Comparison of ENCODE assay signal across 20 mouse cellular contexts in the genomic region with DNA sequence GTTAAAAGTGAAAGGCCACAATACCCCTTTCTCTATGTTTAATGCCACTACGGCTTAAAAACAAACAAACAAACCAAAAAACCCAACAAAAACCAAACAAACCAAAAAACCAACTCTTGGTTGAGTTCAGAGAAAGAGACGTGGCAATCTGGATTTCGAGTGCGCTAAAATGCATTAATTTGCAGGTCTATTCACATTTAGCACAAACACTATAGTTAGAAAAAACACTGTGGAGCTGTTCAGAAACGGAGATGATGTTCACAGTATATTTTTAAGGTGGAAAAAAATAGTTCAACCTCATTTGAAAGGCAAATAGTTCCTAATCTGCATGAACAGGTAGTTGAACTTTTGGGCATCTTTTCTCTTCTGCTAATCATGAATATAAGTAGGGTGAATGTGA.
A peak's percentile ranks its signal among the peaks of the same experiment; 100 is the strongest.
DNase-seq lines count a peak whose midpoint lies in the region; ATAC-seq lines count a peak whose summit lies in the region.
"Had no signal": no experiment of that assay in that cellular context is flagged by ENCODE, and none has a peak within 500 bp of the region (broad histone marks: within the 10 kb centered on the region; RNA-seq: fewer than 3 reads in every experiment).

No protein-coding gene starts in this region.

- no peak for DNase-seq in frontal cortex, postnatal 25 days (ENCODE audit: low spot score in 2 of 2)
- DNase-seq in brain, adult 2 months (ENCODE audit: low read depth, low spot score): peak; percentile 53
- DNase-seq in telencephalon, adult 2 months (ENCODE audit: low read depth, low spot score): peak; percentile 42
- DNase-seq in B cell, adult 2 months: no peak
- DNase-seq in left cerebral cortex, adult 8-10 months (ENCODE audit: low spot score in 2 of 2): no peak
- DNase-seq: adrenal gland, adult 2 months; adrenal gland, adult 8-10 months; adrenal gland, postnatal 10 days; adrenal gland, postnatal 14 days; adrenal gland, postnatal 25 days; adrenal gland, postnatal 36 days; cerebellum, adult 11 months; cerebellum, adult 11-12 months; cerebellum, adult 18-20 months; cerebellum, adult 2 months; cerebellum, adult 8-10 months had no signal

- ATAC-seq in frontal cortex, adult (ENCODE audit: low TSS enrichment): peak; percentile 53; the same call in 1 of the 2 replicates
- ATAC-seq: activated CD4-positive, CD25-positive, alpha-beta regulatory T cell, adult 4 months; CD4-positive, CD25-positive, alpha-beta regulatory T cell, adult 4 months; Patski had no signal

Comparison
In these comparisons a context has a peak if more than half of its experiments do, and no peak if none do; other contexts are left out.
1. DNase-seq: peak in brain, adult 2 months (single experiment) and telencephalon, adult 2 months (single experiment); none in frontal cortex, postnatal 25 days (0 of 2), B cell, adult 2 months (0 of 2) and left cerebral cortex, adult 8-10 months (0 of 2).